Mouse (Mus musculus) forebrain, embryonic 10.5 days (tissue): Measurements from ENCODE around the gene Kmo. TPM values are rescaled to one million over a fixed set of nuclear protein-coding genes. Genes with fewer than 3 reads are reported as not detected.

Experiments
- DNase-seq: peaks from one replicate; pipeline ENCODE4 v3.0.0-alpha.2; 2017; ENCODE audit warnings: low spot score; ENCODE audit errors: extremely low spot score
- H3K27ac ChIP-seq: fragments of 300-500 bp; sonication (generic); 2 replicates; pipeline ENCODE4 v1.5.1; 2016; ENCODE audit warnings: mild to moderate bottlenecking
- H3K27me3 ChIP-seq: fragments of 300-500 bp; sonication (generic); 2 replicates; pipeline ENCODE4 v1.6.1; 2016; ENCODE audit warnings: mild to moderate bottlenecking; ENCODE audit not compliant: poor library complexity, severe bottlenecking
- H3K36me3 ChIP-seq: fragments of 300-500 bp; sonication (generic); replicated peaks from 2 replicates; pipeline ENCODE4 v1.6.1; 2016; ENCODE audit warnings: mild to moderate bottlenecking, moderate library complexity
- H3K4me1 ChIP-seq: fragments of 300-500 bp; sonication (generic); 2 replicates; pipeline ENCODE4 v1.6.1; 2016
- H3K4me3 ChIP-seq: fragments of 300-500 bp; sonication (generic); 2 replicates; pipeline ENCODE4 v1.5.1; 2016; ENCODE audit warnings: mild to moderate bottlenecking, moderate library complexity
- H3K9me3 ChIP-seq: fragments of 300-500 bp; sonication (generic); 2 replicates; pipeline ENCODE4 v1.6.1; 2016; ENCODE audit warnings: mild to moderate bottlenecking, moderate library complexity
- WGBS: fragments of 180-500 bp; shearing (Covaris S2); methylation state at CpG from one replicate; pipeline ENCODE4 v1.1.7; 2016; 5-methylcytosine and 5-hydroxymethylcytosine counted together
- polyA plus RNA-seq: library from polyadenylated mRNA; unstranded; fragments of >200 nt; fragmentation: Nextera tagmentation; extraction: Ambion mirVana; gene quantifications from 2 replicates; pipeline ENCODE4 v1.2.1, GENCODE M21; 2016

The Kmo gene
- polyA plus RNA-seq, 1 experiment from 2014 or later = 0.07 TPM

DNA sequence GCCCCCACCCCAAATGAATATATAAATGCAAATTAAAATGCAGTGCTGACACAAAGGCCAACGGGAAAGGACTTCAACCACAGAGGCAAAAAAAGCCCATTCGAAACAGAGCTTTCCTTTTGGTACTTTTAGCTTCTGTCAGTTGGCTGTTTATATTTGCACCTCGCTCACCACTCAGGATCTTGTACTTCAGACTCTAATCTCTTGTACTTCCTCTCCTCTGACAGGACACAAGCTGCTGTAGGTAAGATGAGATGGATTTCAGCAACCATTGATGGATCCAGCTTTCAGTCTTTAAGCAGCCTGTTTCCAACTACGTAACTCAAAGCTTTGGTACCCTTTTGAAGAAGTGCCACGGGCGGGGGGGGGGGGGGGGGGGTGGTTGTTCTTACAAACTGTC is 60.8 kb downstream of the Kmo start:
- peaks cover 23% of the 10 kb centered on the region for H3K36me3 ChIP-seq
- WGBS = 89% methylated on average over 6 of the region's 6 CpGs
- H3K9me3 ChIP-seq = no peaks in the 10 kb centered on the region
- no peak overlapping the region for H3K27ac ChIP-seq
- H3K27me3 ChIP-seq = no peaks in the 10 kb centered on the region
- H3K4me3 ChIP-seq = no peak overlapping the region
- DNase-seq = no peak
- H3K4me1 ChIP-seq = no peaks in the 10 kb centered on the region

DNA sequence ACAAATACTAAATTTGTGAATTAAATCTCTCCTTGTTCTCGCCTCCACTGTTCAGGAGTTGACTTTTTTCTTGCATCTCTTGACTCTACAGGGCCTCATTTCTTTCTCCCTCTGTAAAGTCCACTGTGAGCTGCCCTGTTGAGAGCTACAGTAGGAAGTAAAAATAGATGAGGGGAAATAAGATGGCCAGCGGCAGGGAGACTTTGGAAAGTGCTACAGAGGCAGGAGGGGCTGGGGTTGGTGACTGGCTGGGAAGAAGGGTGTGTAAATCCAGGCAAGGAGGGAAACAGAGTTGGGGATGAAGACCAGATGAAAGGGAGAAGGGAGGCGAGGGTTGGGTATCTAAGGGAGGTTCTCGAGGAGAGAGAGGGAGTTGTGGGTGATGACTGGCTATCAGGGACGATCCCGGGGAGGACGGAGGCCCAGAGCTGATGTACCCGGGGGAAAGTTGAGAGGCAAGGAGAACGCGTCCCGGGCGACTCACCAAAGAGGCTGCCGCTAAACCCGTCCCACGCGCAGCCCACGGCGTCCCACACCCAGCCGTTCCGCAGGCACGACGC is 71.6 kb downstream of the Kmo start:
- Histone ChIP-seq H3K9me3 (no peaks in the 10 kb centered on the region), H3K4me3 (peak overlapping the region; percentile 82), H3K27me3 (no peaks in the 10 kb centered on the region; the same call in 1 of the 2 replicates), H3K27ac (peak overlapping the region; percentile 98), H3K36me3 (peaks cover 19% of the 10 kb centered on the region), H3K4me1 (peaks cover 28% of the 10 kb centered on the region)
- 1% methylated on average over 22 of the region's 22 CpGs for WGBS
- no peak for DNase-seq

DNA sequence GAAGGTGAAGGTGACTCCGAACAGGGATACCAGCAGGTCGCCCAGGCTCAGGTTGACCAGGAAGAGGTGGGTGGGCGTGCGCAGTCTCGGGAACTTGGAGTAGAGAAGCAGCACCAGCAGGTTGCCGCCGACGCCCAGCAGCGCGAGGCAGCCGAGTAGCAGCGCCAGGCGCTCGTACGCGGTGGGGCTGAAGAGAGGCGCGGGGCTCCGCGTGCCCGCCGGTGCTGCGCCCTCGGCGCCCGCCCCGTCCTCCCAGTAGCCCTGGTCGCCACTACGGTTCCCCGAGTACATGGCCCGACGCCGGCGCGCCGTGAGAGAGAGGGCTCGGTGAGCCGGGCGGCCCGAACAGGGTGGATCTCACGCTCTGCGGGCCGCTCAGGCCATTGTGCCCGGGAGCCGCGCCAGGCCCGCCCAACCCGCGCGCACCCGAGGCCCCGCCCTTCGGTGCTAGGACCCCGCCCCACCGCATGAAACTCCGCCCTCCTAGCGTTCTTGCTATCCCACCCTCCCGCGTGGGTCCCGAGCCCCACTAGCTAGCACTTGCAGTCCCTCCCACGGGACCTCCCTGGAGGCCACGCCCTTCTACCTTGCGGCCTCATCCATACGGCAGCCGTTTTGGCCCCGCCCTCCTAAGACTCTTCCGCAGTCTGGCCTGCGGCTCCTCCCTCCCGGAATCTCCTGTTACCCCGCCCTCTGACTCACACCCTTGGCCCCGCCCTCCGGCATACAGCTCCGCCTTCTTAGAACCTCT is 72.2 kb downstream of the Kmo start, which contains the start of the genes Opn3 and Chml:
Gene Opn3, minus strand, starts transcription at position 531 of the 751 bp plus-strand sequence.
Gene Chml, minus strand, starts transcription at position 656 of the 751 bp plus-strand sequence.
- Histone ChIP-seq H3K4me3 (peak within 1 kb of the TSS; percentile 82), H3K4me1 (peaks cover 28% of the 10 kb centered on the region), H3K27ac (peak within 1 kb of the TSS; percentile 98), H3K27me3 (no peaks in the 10 kb centered on the region; the same call in 1 of the 2 replicates), H3K36me3 (peaks cover 12% of the 10 kb centered on the region), H3K9me3 (no peaks in the 10 kb centered on the region)
- WGBS = under 1% methylated on average over 62 of the region's 73 CpGs
- peak; percentile 98 for DNase-seq

DNA sequence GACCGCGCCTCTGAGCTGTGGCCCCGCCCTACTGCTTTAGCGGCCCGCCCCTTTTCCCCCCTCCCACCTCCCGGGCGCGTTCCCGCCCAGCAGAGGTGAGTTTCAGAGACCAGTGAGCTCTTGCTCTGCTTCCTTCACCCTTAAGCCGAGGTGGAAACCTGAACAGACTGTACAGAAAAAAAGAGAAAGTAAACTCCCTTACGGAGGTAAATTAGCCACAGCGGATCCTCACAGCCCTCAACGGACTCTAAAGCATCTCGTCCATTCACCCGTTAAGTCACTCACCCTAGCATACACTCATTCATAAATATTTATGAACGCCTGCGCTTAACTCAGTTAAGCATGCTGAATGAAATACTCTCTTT is 72.8 kb downstream of the Kmo start:
- Histone ChIP-seq H3K36me3 (peaks cover 7% of the 10 kb centered on the region), H3K4me1 (peaks cover 28% of the 10 kb centered on the region), H3K4me3 (peak overlapping the region; percentile 82), H3K27me3 (no peaks in the 10 kb centered on the region; the same call in 1 of the 2 replicates), H3K9me3 (no peaks in the 10 kb centered on the region), H3K27ac (peak overlapping the region; percentile 98)
- no peak for DNase-seq
- 2% methylated on average over 16 of the region's 17 CpGs for WGBS

DNA sequence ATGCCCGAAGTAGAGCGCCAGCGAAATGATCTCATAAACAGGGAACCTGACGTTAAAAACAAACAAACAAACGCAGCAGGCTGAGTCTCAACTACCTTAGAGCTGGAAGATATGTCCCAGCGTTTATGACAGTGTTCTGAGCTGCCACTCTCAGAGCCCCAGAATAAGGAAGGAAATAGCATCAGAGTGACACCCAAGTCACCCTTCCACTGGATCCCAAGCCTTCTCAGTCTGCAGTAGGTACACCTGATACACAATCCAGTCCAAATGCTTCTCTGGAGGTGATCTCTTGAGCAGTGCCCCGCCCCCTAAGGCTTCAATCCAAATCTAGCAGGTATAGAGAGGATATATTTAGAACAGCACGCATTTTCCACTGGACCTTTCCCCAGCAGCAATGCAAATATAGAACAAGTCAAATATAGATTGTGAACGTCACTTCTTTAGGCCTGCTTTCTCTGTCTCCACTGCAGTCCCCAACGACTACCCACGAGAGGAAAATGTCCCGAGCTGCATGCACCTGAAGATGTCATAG is 73.3 kb downstream of the Kmo start:
- no peaks in the 10 kb centered on the region for H3K9me3 ChIP-seq
- H3K27me3 ChIP-seq = no peaks in the 10 kb centered on the region; the same call in 1 of the 2 replicates
- 55% methylated on average over 12 of the region's 12 CpGs for WGBS
- H3K27ac ChIP-seq = peak overlapping the region; percentile 98; the same call in 1 of the 2 replicates
- peak overlapping the region; percentile 82 for H3K4me3 ChIP-seq
- peaks cover 1% of the 10 kb centered on the region; the same call in 1 of the 2 replicates for H3K36me3 ChIP-seq
- DNase-seq = no peak
- peaks cover 28% of the 10 kb centered on the region for H3K4me1 ChIP-seq

DNA sequence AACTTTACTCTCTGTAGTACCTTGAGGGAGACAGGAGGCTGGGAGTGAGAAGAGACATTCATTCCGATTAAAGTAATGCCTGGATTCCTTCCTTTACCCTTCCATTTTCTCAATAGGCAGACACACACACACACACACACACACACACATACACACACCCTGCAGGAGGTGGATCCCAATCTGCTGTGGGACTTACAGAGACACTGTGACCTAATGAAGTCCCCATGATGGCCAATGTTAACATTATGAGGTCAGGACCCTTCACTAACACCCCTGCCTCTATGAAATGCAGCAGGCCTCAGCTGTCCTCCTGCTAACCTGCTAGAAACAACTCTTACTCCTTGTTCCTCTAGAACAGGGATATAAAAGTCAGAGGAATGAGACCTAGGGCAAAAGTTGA is 78.1 kb downstream of the Kmo start, which contains the start of gene Wdr64:
Gene Wdr64, plus strand, starts transcription at position 301 of the 400 bp plus-strand sequence.
- no peak for DNase-seq
- no peak within 1 kb of the TSS for H3K27ac ChIP-seq
- WGBS = 75% methylated on average over 1 of the region's 1 CpGs
- H3K9me3 ChIP-seq = no peaks in the 10 kb centered on the region
- no peaks in the 10 kb centered on the region for H3K36me3 ChIP-seq
- no peaks in the 10 kb centered on the region; the same call in 1 of the 2 replicates for H3K27me3 ChIP-seq
- H3K4me3 ChIP-seq = no peak within 1 kb of the TSS
- H3K4me1 ChIP-seq = peaks cover 3% of the 10 kb centered on the region; the same call in 1 of the 2 replicates

DNA sequence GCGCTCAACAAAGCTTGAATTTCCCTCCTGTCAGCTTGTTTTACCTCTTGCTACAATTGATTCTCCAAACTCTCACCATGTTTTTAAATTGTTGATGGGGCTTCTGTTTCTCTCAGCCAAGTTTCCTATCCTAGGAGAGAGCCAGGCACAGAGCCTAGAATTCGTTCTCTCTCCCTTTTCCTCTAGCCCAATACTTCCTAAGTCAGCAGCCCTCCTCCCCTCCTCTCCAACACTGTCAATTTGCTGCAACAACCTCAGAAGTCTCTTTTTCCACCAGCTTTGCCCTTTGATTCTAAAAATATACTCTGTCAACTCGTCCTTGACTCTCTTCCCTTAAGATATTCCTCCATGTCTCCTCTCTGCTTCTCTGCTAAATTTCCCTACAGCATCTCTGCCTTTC is 79.2 kb downstream of the Kmo start:
- Histone ChIP-seq H3K27ac (no peak overlapping the region), H3K36me3 (no peaks in the 10 kb centered on the region), H3K27me3 (no peaks in the 10 kb centered on the region), H3K4me1 (no peaks in the 10 kb centered on the region), H3K4me3 (no peak overlapping the region), H3K9me3 (no peaks in the 10 kb centered on the region)
- 75% methylated on average over 3 of the region's 3 CpGs for WGBS
- DNase-seq = no peak

DNA sequence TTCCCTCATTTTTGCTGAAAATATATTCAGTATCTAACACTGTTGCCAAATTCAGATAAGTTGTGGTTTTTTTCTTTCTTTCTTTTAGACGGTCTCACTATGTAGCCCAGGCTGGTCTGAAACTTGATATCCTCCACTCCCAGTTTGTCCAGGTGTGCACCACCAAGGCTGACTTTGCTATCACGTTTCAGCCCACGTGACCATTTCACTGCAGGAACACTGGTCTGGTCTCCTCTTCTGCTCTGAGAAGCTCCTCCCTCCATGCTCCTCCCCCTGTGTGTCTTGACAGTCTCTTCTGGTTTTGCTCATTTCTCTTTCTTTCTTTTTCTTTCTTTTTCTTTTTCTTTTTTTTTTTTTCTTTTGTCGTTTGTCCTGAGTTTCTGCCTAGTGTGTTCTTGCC is 79.6 kb downstream of the Kmo start:
- H3K4me3 ChIP-seq = no peak overlapping the region
- no peak for DNase-seq
- H3K27ac ChIP-seq = no peak overlapping the region
- H3K27me3 ChIP-seq = no peaks in the 10 kb centered on the region
- H3K9me3 ChIP-seq = no peaks in the 10 kb centered on the region
- H3K36me3 ChIP-seq = no peaks in the 10 kb centered on the region
- no peaks in the 10 kb centered on the region for H3K4me1 ChIP-seq
- 47% methylated on average over 4 of the region's 4 CpGs for WGBS

DNA sequence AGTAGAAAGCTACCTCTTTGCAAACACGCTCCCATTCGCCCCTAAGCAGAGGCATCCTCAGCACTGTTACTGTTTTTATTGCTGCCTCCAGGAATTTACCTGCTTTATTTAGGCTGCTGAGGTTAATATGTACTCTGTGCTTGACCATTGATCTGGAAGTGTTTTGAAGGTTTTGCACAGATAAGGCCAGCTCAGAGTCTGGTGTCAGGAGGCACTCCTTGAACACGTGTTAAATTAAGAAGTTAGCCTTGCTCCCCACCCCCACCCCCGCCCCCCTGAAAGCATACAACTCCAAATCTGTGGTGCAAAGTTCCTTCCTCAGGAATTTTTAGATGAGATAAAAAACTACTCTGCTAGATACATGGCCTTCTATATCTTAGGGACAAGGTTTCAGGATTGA is 81.0 kb downstream of the Kmo start:
- Histone ChIP-seq H3K4me1 (no peaks in the 10 kb centered on the region), H3K27me3 (no peaks in the 10 kb centered on the region), H3K9me3 (no peaks in the 10 kb centered on the region), H3K27ac (no peak overlapping the region), H3K4me3 (no peak overlapping the region), H3K36me3 (no peaks in the 10 kb centered on the region)
- no peak for DNase-seq
- 83% methylated on average over 4 of the region's 4 CpGs for WGBS

DNA sequence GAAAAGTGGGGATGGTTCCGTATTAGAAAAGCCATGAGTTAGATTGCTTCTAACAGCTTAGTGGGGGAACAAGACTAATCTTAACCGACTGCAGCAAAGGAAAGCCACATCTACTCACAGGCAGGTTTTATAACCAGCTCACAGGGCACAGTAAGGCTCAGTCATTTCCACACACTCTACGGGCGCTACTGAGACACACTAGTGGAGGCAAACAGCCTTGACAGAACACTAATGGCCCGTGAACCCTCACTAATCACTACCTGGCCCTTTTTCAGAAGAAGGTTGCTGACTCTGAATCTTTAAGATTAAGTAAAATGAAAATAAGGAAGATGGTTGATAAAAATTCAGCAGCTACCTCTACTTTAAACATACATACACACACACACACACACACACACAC is 87.4 kb downstream of the Kmo start:
- H3K27me3 ChIP-seq = no peaks in the 10 kb centered on the region
- H3K36me3 ChIP-seq = no peaks in the 10 kb centered on the region
- no peaks in the 10 kb centered on the region for H3K4me1 ChIP-seq
- no peak for DNase-seq
- no peak overlapping the region for H3K27ac ChIP-seq
- H3K4me3 ChIP-seq = no peak overlapping the region
- H3K9me3 ChIP-seq = no peaks in the 10 kb centered on the region
- 81% methylated on average over 5 of the region's 5 CpGs for WGBS

DNA sequence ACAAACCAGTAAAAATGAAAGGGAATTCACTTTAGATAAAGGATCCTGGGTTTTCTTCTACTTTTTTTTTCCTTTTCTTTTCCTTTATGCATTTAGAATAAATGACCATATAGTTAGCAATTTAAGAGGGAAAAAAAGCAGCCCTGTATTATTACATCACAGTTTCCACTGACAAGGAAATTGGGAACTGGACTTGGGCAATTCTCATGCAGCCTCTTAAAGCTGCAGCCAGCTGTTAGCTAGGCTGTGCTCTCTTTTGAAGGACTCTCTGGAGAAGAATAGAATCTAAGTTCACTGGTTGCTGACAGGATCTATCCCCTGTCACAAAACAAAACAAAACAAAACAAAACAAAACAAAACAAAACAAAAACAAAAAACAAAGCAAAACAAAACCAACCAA is 87.8 kb downstream of the Kmo start:
- no peaks in the 10 kb centered on the region for H3K9me3 ChIP-seq
- no peaks in the 10 kb centered on the region for H3K36me3 ChIP-seq
- DNase-seq = no peak
- H3K4me1 ChIP-seq = no peaks in the 10 kb centered on the region
- H3K27ac ChIP-seq = no peak overlapping the region
- H3K27me3 ChIP-seq = no peaks in the 10 kb centered on the region
- no peak overlapping the region for H3K4me3 ChIP-seq
